ENCODE assay signal across 8 mouse cellular contexts in the genomic region with DNA sequence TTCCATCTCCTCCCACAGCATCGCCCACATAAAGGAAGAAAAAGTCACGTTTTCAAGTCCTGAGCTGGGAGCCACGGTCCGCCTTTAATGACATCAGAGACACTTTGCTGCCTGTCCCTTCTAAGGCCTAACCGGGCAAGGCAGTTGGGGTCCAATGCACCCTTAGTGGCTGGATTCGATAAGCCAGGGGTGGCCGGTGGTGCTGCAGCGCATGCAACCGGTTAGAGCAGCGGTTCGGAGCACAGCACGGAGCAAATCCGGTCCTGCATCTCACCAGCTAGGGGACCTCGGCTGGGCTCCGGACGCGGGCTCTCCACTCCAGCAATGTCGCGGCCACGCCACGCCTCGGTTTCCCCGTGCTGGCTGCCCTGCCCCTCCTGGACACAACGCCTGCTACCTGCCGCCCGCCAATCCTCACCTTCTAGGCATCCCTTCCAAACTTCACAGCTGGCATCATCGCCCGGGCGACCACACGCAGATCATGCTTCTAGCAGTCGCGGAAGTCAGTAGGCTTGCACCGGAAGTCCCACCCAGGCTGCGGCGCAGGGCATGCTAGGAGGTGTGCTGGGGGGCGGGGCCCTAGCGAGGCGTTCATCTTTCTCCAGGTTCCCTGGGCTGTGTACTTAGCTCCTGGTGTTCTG. TPM values are rescaled to one million over a fixed set of nuclear protein-coding genes. Genes with fewer than 3 reads are reported as not detected.
A peak's percentile ranks its signal among the peaks of the same experiment; 100 is the strongest.
DNase-seq lines count a peak whose midpoint lies in the region; ATAC-seq and TF ChIP-seq lines count a peak whose summit lies in the region.

Snapc4 (minus strand) TSS at position 523 of the 641 bp plus-strand sequence.

- peaks cover 9% of the 10 kb centered on the region; the same call in 1 of the 2 replicates for H3K4me1 ChIP-seq in embryonic facial prominence, embryonic 12.5 days
- no peaks in the 10 kb centered on the region for H3K4me1 ChIP-seq in kidney, adult 2 months (ENCODE audit: control insufficient read depth, insufficient read depth, low read length)
- H3K4me1 ChIP-seq in limb, embryonic 14.5 days (ENCODE audit: control insufficient read depth, insufficient read depth, low read length), result peaks cover 6% of the 10 kb centered on the region; the same call in 1 of the 2 replicates
- no peaks in the 10 kb centered on the region for H3K4me1 ChIP-seq in midbrain, postnatal 0 days (ENCODE audit: insufficient read depth, low read length)

- ATAC-seq in embryonic facial prominence, embryonic 12.5 days (ENCODE audit: insufficient number of reproducible peaks, insufficient read depth, low FRiP score, low TSS enrichment), result peak; percentile 95
- ATAC-seq in limb, embryonic 14.5 days (ENCODE audit: low FRiP score, low read depth), result peak; percentile 95
- ATAC-seq in midbrain, postnatal 0 days (ENCODE audit: low FRiP score), result peak; percentile 93

- WGBS in embryonic facial prominence, embryonic 12.5 days, result under 1% methylated on average over 38 of the region's 38 CpGs
- 1% methylated on average over 38 of the region's 38 CpGs for WGBS in kidney, adult 2 months
- WGBS in limb, embryonic 14.5 days, result under 1% methylated on average over 31 of the region's 38 CpGs
- 0% methylated on average over 38 of the region's 38 CpGs for WGBS in midbrain, postnatal 0 days

- peak within 1 kb of the TSS; percentile 73 for H3K9ac ChIP-seq in embryonic facial prominence, embryonic 12.5 days
- H3K9ac ChIP-seq in limb, embryonic 14.5 days (ENCODE audit: low read depth, low read length, severe bottlenecking), result peak within 1 kb of the TSS; percentile 72
- peak within 1 kb of the TSS; percentile 79 for H3K9ac ChIP-seq in midbrain, postnatal 0 days (replicated peaks; ENCODE audit: low read length, poor library complexity, severe bottlenecking)

- H3K4me3 ChIP-seq in embryonic facial prominence, embryonic 12.5 days, result peak within 1 kb of the TSS; percentile 73
- peak within 1 kb of the TSS; percentile 73 for H3K4me3 ChIP-seq in kidney, adult 2 months (ENCODE audit: insufficient read depth, low read depth, low read length)
- peak within 1 kb of the TSS; percentile 75 for H3K4me3 ChIP-seq in limb, embryonic 14.5 days (replicated peaks; ENCODE audit: low read length)
- peak within 1 kb of the TSS; percentile 75 for H3K4me3 ChIP-seq in midbrain, postnatal 0 days (ENCODE audit: low read depth, low read length)

- H3K4me2 ChIP-seq in embryonic facial prominence, embryonic 12.5 days (replicated peaks), result peak within 1 kb of the TSS; percentile 88
- peak within 1 kb of the TSS; percentile 83 for H3K4me2 ChIP-seq in limb, embryonic 14.5 days (replicated peaks; ENCODE audit: low read depth, low read length, severe bottlenecking)
- H3K4me2 ChIP-seq in midbrain, postnatal 0 days (ENCODE audit: low read depth, low read length, poor library complexity, severe bottlenecking), result peak within 1 kb of the TSS; percentile 66

- no peak for TF ChIP-seq CTCF in kidney, adult 2 months (conservative IDR thresholded peaks at IDR 0.05; ENCODE audit: insufficient read depth, insufficient read length, low read depth, low read length)
- no peak for TF ChIP-seq CTCF in midbrain, postnatal 0 days (IDR thresholded peaks at IDR 0.05)

- peak; percentile 12 for TF ChIP-seq POLR2A in kidney, adult 2 months (IDR thresholded peaks at IDR 0.05; ENCODE audit: low read depth, low read length)
- 0 out of 2 replicates have a peak, but pooled peaks have one; percentile 45 for TF ChIP-seq POLR2A in limb, embryonic 14.5 days (IDR thresholded peaks at IDR 0.05; ENCODE audit: borderline replicate concordance, extremely low read depth, insufficient read depth, insufficient read length)

- DNase-seq in 3T3-L1 (ENCODE audit: low read depth, low spot score), result peak; percentile 88
- peak; percentile 86 for DNase-seq in adrenal gland, postnatal 25 days
- DNase-seq in heart, adult 18-20 months, result peak; percentile 87 to 89
- peak; percentile 92 for DNase-seq in kidney, adult 2 months
- peak; percentile 89 for DNase-seq in limb, embryonic 14.5 days (ENCODE audit: low spot score)
- peak; percentile 90 for DNase-seq in midbrain, postnatal 0 days (ENCODE audit: low spot score)
- peak; percentile 83 to 85 for DNase-seq in spleen, postnatal 36 days (ENCODE audit: low spot score in 2 of 2)

- peaks cover 65% of the 10 kb centered on the region for H3K36me3 ChIP-seq in embryonic facial prominence, embryonic 12.5 days
- peaks cover 4% of the 10 kb centered on the region for H3K36me3 ChIP-seq in kidney, adult 2 months (ENCODE audit: control insufficient read depth, insufficient read depth, low read length)
- peaks cover 63% of the 10 kb centered on the region for H3K36me3 ChIP-seq in limb, embryonic 14.5 days (ENCODE audit: control insufficient read depth, insufficient read depth, low read length)
- peaks cover 51% of the 10 kb centered on the region for H3K36me3 ChIP-seq in midbrain, postnatal 0 days (ENCODE audit: insufficient read depth, low read length)

- H3K27me3 ChIP-seq in embryonic facial prominence, embryonic 12.5 days, result no peaks in the 10 kb centered on the region
- no peaks in the 10 kb centered on the region for H3K27me3 ChIP-seq in kidney, adult 2 months (replicated peaks; ENCODE audit: control insufficient read depth, insufficient read depth, low read length)
- no peaks in the 10 kb centered on the region for H3K27me3 ChIP-seq in limb, embryonic 14.5 days (ENCODE audit: control insufficient read depth, insufficient read depth, low read length)
- H3K27me3 ChIP-seq in midbrain, postnatal 0 days (ENCODE audit: insufficient read depth, low read length), result no peaks in the 10 kb centered on the region

- peak within 1 kb of the TSS; percentile 55; the same call in 1 of the 2 replicates for H3K27ac ChIP-seq in embryonic facial prominence, embryonic 12.5 days
- H3K27ac ChIP-seq in kidney, adult 2 months (ENCODE audit: insufficient read depth, low read depth, low read length), result no peak within 1 kb of the TSS
- H3K27ac ChIP-seq in limb, embryonic 14.5 days (replicated peaks; ENCODE audit: low read depth, low read length), result no peak within 1 kb of the TSS
- H3K27ac ChIP-seq in midbrain, postnatal 0 days (ENCODE audit: low read depth, low read length), result peak within 1 kb of the TSS; percentile 55; the same call in 1 of the 2 replicates

- no peaks in the 10 kb centered on the region for H3K9me3 ChIP-seq in embryonic facial prominence, embryonic 12.5 days
- no peaks in the 10 kb centered on the region for H3K9me3 ChIP-seq in limb, embryonic 14.5 days (ENCODE audit: control insufficient read depth, low read length)
- no peaks in the 10 kb centered on the region for H3K9me3 ChIP-seq in midbrain, postnatal 0 days (ENCODE audit: low read length)

RNA-seq across cellular contexts. Expression of gene Snapc4, which starts in this region (rescaled TPM):
- total RNA-seq in adrenal gland, postnatal 25 days (2021), result 40.9 and 42.0 TPM in 2 replicates
- polyA plus RNA-seq in embryonic facial prominence, embryonic 12.5 days (2016; fragmentation: Nextera tagmentation; extraction: Ambion mirVana), result 39.2 and 42.7 TPM in 2 replicates
- total RNA-seq in heart, adult 18-20 months (2021), result 1 to 10 TPM; 5.8 to 5.9 TPM
- polyA plus RNA-seq in kidney, adult 2 months (2012; rRNA removed), result 21.9 and 25.2 TPM in 2 replicates
- polyA plus RNA-seq in limb, embryonic 14.5 days (2012; rRNA removed), result 53.2 and 61.3 TPM in 2 replicates
- 22.7 and 30.5 TPM in 2 replicates for polyA plus RNA-seq in limb, embryonic 14.5 days (2014; fragmentation: Nextera tagmentation; extraction: Ambion mirVana)
- 44.7 and 66.4 TPM in 2 replicates for total RNA-seq in midbrain, postnatal 0 days (2014; rRNA removed)
- 27.8 and 29.1 TPM in 2 replicates for polyA plus RNA-seq in midbrain, postnatal 0 days (2015; fragmentation: Nextera tagmentation; extraction: Ambion mirVana)

Comparison
In these comparisons a context has a peak if more than half of its experiments do, and no peak if none do; other contexts are left out.
1. H3K27ac ChIP-seq: peak in embryonic facial prominence, embryonic 12.5 days (single experiment) and midbrain, postnatal 0 days (single experiment); none in kidney, adult 2 months (single experiment) and limb, embryonic 14.5 days (single experiment).
2. Peak in every context shown above with its lines, with median percentiles within 50 percentile points of each other: DNase-seq, ATAC-seq, H3K4me2 ChIP-seq, H3K4me3 ChIP-seq and H3K9ac ChIP-seq.